Mouse (Mus musculus): Measurements from ENCODE around the gene Ftl1.

DNA sequence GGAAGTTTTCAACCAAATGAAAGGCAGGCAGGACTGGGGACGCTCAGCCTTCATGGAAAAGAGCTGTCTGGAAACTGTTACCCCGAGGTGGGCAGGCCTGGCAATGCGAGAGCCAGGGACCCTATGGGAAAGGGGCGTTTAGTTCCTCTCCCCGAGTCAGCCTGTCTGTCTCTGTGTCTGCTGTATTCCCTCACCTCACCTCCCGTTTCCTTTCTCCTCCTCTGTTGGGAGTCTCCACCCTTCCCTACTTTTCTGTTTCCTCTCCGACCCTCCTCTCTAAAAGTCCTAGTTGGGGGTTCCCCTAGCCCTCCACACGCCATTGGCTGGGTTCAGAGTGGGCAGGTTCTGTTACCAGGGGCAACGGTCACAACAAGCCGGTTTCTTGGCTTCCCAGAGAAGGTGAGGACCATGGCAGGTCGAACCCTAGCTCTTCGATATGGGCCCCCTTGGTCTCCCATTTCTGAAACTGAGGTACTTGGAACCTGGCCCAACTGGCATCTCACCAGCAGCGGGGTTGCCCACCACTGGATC, 41.7 kb downstream of the Ftl1 start:
- no peak for TF ChIP-seq CTCF (IDR thresholded peaks at IDR 0.05; ENCODE audit: insufficient read depth, low read depth, low read length)
- no peak for TF ChIP-seq POLR2A (IDR thresholded peaks at IDR 0.05; ENCODE audit: insufficient read depth, low read depth, low read length)
